Mouse (Mus musculus) erythroblast, embryonic 14.5 days (primary cell): ENCODE data around the gene Smim22.

Experiments used
- GATA1 ChIP-seq: IDR thresholded peaks from 2 replicates; pipeline ENCODE4 v1.6.1; 2012; ENCODE audit warnings: low read length, inconsistent platforms, mixed read lengths
- TAL1 ChIP-seq: IDR thresholded peaks from 3 replicates; pipeline ENCODE4 v1.6.1; 2012; ENCODE audit warnings: low read length, inconsistent platforms, mixed read lengths

DNA sequence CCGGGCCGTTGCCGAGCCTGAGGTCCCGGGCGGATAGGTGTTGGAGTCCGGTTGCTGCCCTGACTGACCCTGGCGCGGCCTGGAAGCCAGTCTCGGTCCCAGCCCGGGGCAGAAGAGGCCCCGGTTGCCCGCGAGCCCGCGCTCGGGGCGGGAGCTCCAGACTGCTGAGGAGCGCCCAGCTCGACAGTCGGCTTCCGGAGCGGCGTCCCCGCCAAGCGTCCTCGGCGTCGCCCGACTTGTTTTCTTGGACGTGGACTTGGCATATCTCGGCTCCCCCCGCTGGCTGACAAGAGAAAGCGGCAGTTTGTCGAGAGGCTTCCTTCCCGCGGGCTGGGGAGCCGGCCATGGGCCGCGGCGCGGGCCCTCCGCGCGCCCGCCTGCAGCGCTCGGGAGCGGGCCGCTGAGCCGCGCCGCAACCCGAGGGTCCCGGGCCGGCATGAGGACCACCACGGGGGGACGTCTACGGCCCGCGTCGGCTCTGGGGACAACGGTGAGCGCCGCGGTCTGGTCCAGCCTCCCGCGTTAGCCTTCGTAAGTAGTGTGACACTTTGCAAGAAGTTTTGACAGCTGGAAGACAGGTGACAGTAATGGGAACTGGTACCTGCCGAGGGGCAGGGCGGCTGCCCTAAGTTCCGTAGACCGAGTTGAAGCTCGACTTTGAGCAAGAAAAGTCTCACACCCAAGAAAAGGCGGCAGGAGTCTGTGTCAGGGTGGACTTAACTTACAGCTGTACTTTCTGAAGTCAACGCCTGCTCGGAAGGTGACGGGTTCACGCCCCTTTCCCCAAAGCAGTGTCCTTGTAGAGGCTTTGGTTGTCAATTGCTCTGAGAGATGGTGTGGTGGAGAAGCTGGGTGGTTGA, 43.4 kb downstream of the Smim22 start:
- no peak for TF ChIP-seq TAL1
- no peak for TF ChIP-seq GATA1
